In the genomic region with DNA sequence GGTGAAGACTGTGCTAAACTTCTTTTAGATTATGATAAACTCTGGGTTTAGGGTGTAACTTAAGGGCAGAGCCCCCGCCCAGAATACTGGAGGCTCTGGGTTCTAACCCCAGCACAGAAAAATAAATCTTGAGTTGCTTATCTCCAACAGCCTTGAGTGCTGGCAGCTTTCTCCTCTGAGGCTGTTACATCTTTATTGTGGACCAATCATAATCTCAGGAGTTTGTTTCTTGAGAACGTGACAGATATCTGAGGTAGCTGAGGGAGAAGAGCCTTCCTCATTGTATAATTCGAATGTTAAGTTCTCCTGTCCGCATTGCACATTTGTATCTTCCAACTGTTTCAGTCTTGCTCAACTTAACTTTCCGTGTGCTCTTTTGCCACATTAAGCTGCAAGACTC, we compare ENCODE assay signal across 20 mouse cellular contexts. TPM values are rescaled to one million over a fixed set of nuclear protein-coding genes. Genes with fewer than 3 reads are reported as not detected.
A peak's percentile ranks its signal among the peaks of the same experiment; 100 is the strongest.
DNase-seq lines count a peak whose midpoint lies in the region; ATAC-seq and TF ChIP-seq lines count a peak whose summit lies in the region.
"Had no signal": no experiment of that assay in that cellular context is flagged by ENCODE, and none has a peak within 500 bp of the region (broad histone marks: within the 10 kb centered on the region; RNA-seq: fewer than 3 reads in every experiment).

No protein-coding gene starts in this region.

- no peaks in the 10 kb centered on the region for H3K36me3 ChIP-seq in kidney, embryonic 15.5 days
- H3K36me3 ChIP-seq in MEL (ENCODE audit: control insufficient read depth in 1 of 2, insufficient read depth in 2 of 2, low read length in 2 of 2) = peaks cover 0 to 15% of the 10 kb centered on the region in 2 experiments; a peak in 2 of 4 replicates
- no peaks in the 10 kb centered on the region for H3K36me3 ChIP-seq in liver, postnatal 0 days (replicated peaks; ENCODE audit: insufficient read depth, low read length)
- H3K36me3 ChIP-seq: midbrain, embryonic 15.5 days; neural tube, embryonic 13.5 days had no signal

- no peak overlapping the region for H3K27ac ChIP-seq in kidney, embryonic 15.5 days
- H3K27ac ChIP-seq in MEL (ENCODE audit: control insufficient read depth, low read depth, low read length) = no peak overlapping the region
- H3K27ac ChIP-seq in liver, postnatal 0 days (ENCODE audit: low read depth) = no peak overlapping the region
- no peak overlapping the region for H3K27ac ChIP-seq in cerebellum, adult 2 months (ENCODE audit: insufficient read depth, low read length)
- H3K27ac ChIP-seq: hindbrain, embryonic 14.5 days; midbrain, embryonic 15.5 days; neural tube, embryonic 13.5 days had no signal

- no peaks in the 10 kb centered on the region for H3K9me3 ChIP-seq in kidney, embryonic 15.5 days (replicated peaks)
- H3K9me3 ChIP-seq in MEL (replicated peaks; ENCODE audit: insufficient read depth, low read length) = no peaks in the 10 kb centered on the region
- no peaks in the 10 kb centered on the region for H3K9me3 ChIP-seq in liver, postnatal 0 days (ENCODE audit: low read length)
- H3K9me3 ChIP-seq: midbrain, embryonic 15.5 days; neural tube, embryonic 13.5 days had no signal

- H3K79me2 ChIP-seq in MEL (ENCODE audit: control insufficient read depth, insufficient read depth, low read length, poor library complexity) = no peaks in the 10 kb centered on the region

- no peak for DNase-seq in kidney, postnatal 10 days
- peak; percentile 63 for DNase-seq in MEL (ENCODE audit: low read depth, low spot score)
- DNase-seq in liver, postnatal 0 days = no peak
- DNase-seq in cerebellum, adult 2 months = no peak
- DNase-seq in retina, embryonic 14.5 days (ENCODE audit: low spot score) = no peak
- DNase-seq: cerebellum, adult 18-20 months; cerebellum, postnatal 25 days; gastrocnemius, postnatal 14 days; heart, adult 18-20 months; heart, postnatal 4 days; layer of hippocampus, adult 9-11 months; lung, embryonic 14.5 days; thymus, postnatal 25 days had no signal

- H3K9ac ChIP-seq in kidney, embryonic 15.5 days = no peak overlapping the region
- H3K9ac ChIP-seq in MEL (ENCODE audit: control insufficient read depth, low read depth, low read length, poor library complexity, severe bottlenecking) = no peak overlapping the region
- H3K9ac ChIP-seq in liver, postnatal 0 days (replicated peaks) = no peak overlapping the region
- H3K9ac ChIP-seq: hindbrain, embryonic 14.5 days; lung, embryonic 14.5 days; midbrain, embryonic 15.5 days; neural tube, embryonic 13.5 days had no signal

- peak overlapping the region; percentile 53; the same call in 1 of the 2 replicates for H3K4me2 ChIP-seq in kidney, embryonic 15.5 days
- 0 out of 2 replicates have a peak overlapping the region, but pooled peaks have one; percentile 56 for H3K4me2 ChIP-seq in liver, postnatal 0 days (ENCODE audit: low read depth, low read length)
- H3K4me2 ChIP-seq: midbrain, embryonic 15.5 days; neural tube, embryonic 13.5 days had no signal

- 63% methylated on average over 5 of the region's 5 CpGs for WGBS in kidney, embryonic 15.5 days
- 44% methylated on average over 5 of the region's 5 CpGs for WGBS in liver, postnatal 0 days (ENCODE audit: insufficient replicate concordance)
- WGBS in cerebellum, adult 2 months = 73% methylated on average over 5 of the region's 5 CpGs

- no peak for TF ChIP-seq POLR2A in MEL (IDR thresholded peaks at IDR 0.05; ENCODE audit: control insufficient read depth in 1 of 2, insufficient read depth in 1 of 2, low read depth in 1 of 2, low read length in 2 of 2, poor library complexity in 1 of 2)
- TF ChIP-seq POLR2A in cerebellum, adult 2 months (IDR thresholded peaks at IDR 0.05; ENCODE audit: borderline replicate concordance, insufficient read depth, low read length) = no peak

- no peak overlapping the region for H3K4me3 ChIP-seq in kidney, embryonic 15.5 days (replicated peaks)
- no peak overlapping the region; a peak in 1 of 4 replicates for H3K4me3 ChIP-seq in MEL (ENCODE audit: control insufficient read depth in 1 of 2, insufficient read depth in 1 of 2, low read depth in 2 of 2, low read length in 2 of 2)
- no peak overlapping the region for H3K4me3 ChIP-seq in liver, postnatal 0 days (ENCODE audit: low read depth, low read length)
- no peak overlapping the region for H3K4me3 ChIP-seq in cerebellum, adult 2 months (replicated peaks; ENCODE audit: insufficient read depth, low read depth, low read length)
- H3K4me3 ChIP-seq: midbrain, embryonic 15.5 days; neural tube, embryonic 13.5 days had no signal

- H3K4me1 ChIP-seq in kidney, embryonic 15.5 days = peaks cover 23% of the 10 kb centered on the region; the same call in 1 of the 2 replicates
- peaks cover 0 to 6% of the 10 kb centered on the region in 2 experiments; a peak in 2 of 4 replicates for H3K4me1 ChIP-seq in MEL (ENCODE audit: control insufficient read depth in 1 of 2, insufficient read depth in 2 of 2, low read length in 2 of 2)
- H3K4me1 ChIP-seq in liver, postnatal 0 days (ENCODE audit: insufficient read depth) = peaks cover 33% of the 10 kb centered on the region
- no peaks in the 10 kb centered on the region for H3K4me1 ChIP-seq in cerebellum, adult 2 months (ENCODE audit: control insufficient read depth, insufficient read depth, low read length)

- TF ChIP-seq CTCF in MEL (IDR thresholded peaks at IDR 0.05 in 2 of 3, conservative IDR thresholded peaks at IDR 0.05 in 1 of 3; ENCODE audit: control insufficient read depth in 1 of 3, insufficient read depth in 1 of 3, low read depth in 2 of 3, low read length in 3 of 3, poor library complexity in 1 of 3, severe bottlenecking in 1 of 3) = no peak
- no peak for TF ChIP-seq CTCF in liver, postnatal 0 days (IDR thresholded peaks at IDR 0.05; ENCODE audit: low read depth)
- TF ChIP-seq CTCF in cerebellum, adult 2 months (IDR thresholded peaks at IDR 0.05; ENCODE audit: borderline replicate concordance, insufficient read depth, low read depth, low read length) = no peak

- TF ChIP-seq EP300 in MEL (IDR thresholded peaks at IDR 0.05; ENCODE audit: low read depth in 1 of 2, low read length in 2 of 2) = no peak
- TF ChIP-seq EP300 in liver, postnatal 0 days (IDR thresholded peaks at IDR 0.05; ENCODE audit: low read depth) = no peak

- no peak for ATAC-seq in kidney, embryonic 15.5 days (replicated peaks; ENCODE audit: low FRiP score)
- peak; percentile 8; the same call in 1 of the 2 replicates for ATAC-seq in granulocyte monocyte progenitor cell, adult 5-6 weeks (replicated peaks; ENCODE audit: poor library complexity, severe bottlenecking)
- ATAC-seq in liver, postnatal 0 days = no peak
- ATAC-seq: forebrain, embryonic 16.5 days; intestine, embryonic 16.5 days; midbrain, embryonic 15.5 days had no signal

- TF ChIP-seq RAD21 in MEL (IDR thresholded peaks at IDR 0.05; ENCODE audit: low read depth, low read length) = no peak

- peaks cover 16% of the 10 kb centered on the region for H3K27me3 ChIP-seq in kidney, embryonic 15.5 days
- no peaks in the 10 kb centered on the region for H3K27me3 ChIP-seq in MEL (ENCODE audit: control insufficient read depth in 1 of 2, insufficient read depth in 2 of 2, low read length in 2 of 2)
- H3K27me3 ChIP-seq in liver, postnatal 0 days (ENCODE audit: insufficient read depth, low read length) = peaks cover 4% of the 10 kb centered on the region
- peaks cover 7% of the 10 kb centered on the region; the same call in 1 of the 2 replicates for H3K27me3 ChIP-seq in cerebellum, adult 2 months (ENCODE audit: control insufficient read depth, insufficient read depth, low read length)

TF ChIP-seq in MEL, 35 proteins besides CTCF, POLR2A, EP300 and RAD21:
- no peak for TF ChIP-seq USF1 (IDR thresholded peaks at IDR 0.05; ENCODE audit: low read depth, low read length)

RNA-seq across cellular contexts. Expression of gene Zfp184, which starts 29.4 kb away (rescaled TPM):
- polyA plus RNA-seq in kidney, embryonic 15.5 days (2015; fragmentation: Nextera tagmentation; extraction: Ambion mirVana) = 12.1 and 12.5 TPM in 2 replicates
- 0.42 and 0.52 TPM in 2 replicates for total RNA-seq in MEL (2012; rRNA removed)
- polyA plus RNA-seq in MEL (2012; ENCODE audit: insufficient read depth in 1 of 2, insufficient read length in 2 of 2, low read depth in 1 of 2, low replicate concordance in 2 of 2, missing spikeins in 1 of 2) = 1 to 10 TPM in 1 of 2 experiments, not detected in 1; 1.0 TPM
- 13.3 and 15.7 TPM in 2 replicates for total RNA-seq in granulocyte monocyte progenitor cell, adult 5-6 weeks (2014; fragmentation: Nextera tagmentation)
- total RNA-seq in granulocyte monocyte progenitor cell, adult 5-6 weeks (2017) = 13.3 and 16.3 TPM in 2 replicates
- 0.27 and 0.32 TPM in 2 replicates for polyA plus RNA-seq in liver, postnatal 0 days (2015; fragmentation: Nextera tagmentation; extraction: Ambion mirVana)
- polyA plus RNA-seq in cerebellum, adult 2 months (2012; rRNA removed) = 0.95 and 1.0 TPM in 2 replicates
